Mouse (Mus musculus) cortical plate, adult 2 months (tissue): ENCODE measurements around the gene Tmem239.
A peak's percentile ranks its signal among the peaks of the same experiment; 100 is the strongest.

ENCODE experiments used
- CTCF ChIP-seq: fragments of 200-500 bp; IDR thresholded peaks from 2 replicates; pipeline ENCODE4 v1.5.1; 2011; ENCODE audit warnings: mild to moderate bottlenecking, control low read depth, low read length; ENCODE audit not compliant: insufficient read depth; ENCODE audit errors: extremely low read depth
- POLR2A ChIP-seq: fragments of 200-500 bp; IDR thresholded peaks from 2 replicates; pipeline ENCODE4 v1.6.1; 2011; ENCODE audit warnings: mild to moderate bottlenecking, low read length, control low read depth; ENCODE audit not compliant: insufficient read depth; ENCODE audit errors: extremely low read depth

GRCm38 (mm10) chr2:130433152-130433551 is 26.9 kb downstream of the Tmem239 start:
- peak; percentile 65 for TF ChIP-seq CTCF
- TF ChIP-seq POLR2A, result no peak
